Mouse (Mus musculus): ENCODE data around the gene Sspo. TPM values are rescaled to one million over a fixed set of nuclear protein-coding genes. Genes with fewer than 3 reads are reported as not detected.

The Sspo gene
- polyA plus RNA-seq, 1 experiment: not detected

DNA sequence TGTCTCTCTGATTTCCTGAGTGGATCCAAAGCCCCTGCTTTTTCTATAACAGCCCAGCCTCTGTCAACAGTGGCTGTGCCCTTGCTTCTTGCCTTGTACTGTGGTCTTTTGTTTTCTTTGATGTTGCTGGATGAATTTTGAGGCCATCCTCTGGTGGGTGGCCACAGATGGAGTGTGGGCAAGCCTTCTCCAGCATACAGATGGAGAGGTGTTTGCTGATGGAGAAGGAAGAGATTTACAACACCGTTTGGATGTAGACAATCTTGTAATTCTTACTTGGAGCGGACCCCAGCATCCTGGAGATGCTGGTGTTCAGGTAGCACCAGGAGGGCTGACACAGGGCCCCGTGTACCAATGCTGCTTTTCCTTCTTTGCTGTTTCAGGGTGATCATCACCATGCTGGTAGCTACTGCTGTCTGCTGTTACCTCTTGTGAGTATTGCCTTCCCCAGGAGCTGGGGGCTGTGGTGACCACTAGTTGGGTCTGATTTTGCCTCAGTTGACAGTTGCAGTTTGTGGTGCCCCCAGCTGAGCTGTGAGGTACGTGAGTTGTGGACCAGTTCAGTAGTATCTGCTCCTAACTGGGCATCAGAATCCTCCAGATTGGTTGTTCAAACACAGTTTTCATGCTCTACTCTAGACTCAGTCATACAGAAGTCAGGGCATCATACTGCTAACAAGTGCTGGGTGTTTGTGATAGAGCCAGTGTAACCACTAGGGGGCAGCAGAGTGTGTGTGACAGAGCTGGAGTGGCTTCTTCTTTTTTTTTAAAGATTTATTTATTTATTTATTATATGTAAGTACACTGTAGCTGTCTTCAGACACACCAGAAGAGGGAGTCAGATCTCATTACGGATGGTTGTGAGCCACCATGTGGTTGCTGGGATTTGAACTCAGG, 91.1 kb downstream of the Sspo start:
- TF ChIP-seq GATA1 (IDR thresholded peaks at IDR 0.05; ENCODE audit: low read length): no peak

DNA sequence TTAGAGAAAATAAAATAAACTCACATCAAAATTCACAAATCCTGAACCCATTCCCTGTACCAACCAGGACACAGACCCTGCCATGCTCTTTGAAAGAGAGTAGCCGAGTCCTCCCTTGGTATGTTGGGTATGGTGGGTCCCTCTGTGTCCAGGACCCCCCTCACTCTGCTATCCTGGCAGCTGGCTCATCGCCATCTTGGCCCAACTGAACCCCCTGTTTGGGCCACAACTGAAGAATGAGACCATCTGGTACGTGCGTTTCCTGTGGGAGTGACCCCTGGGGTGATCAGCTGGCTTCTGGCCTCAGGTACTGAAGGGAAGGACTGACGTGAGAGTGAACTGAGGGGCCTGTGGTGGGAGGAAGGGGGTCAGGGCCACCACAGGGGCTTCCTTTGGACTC, 91.8 kb downstream of the Sspo start:
- no peak for TF ChIP-seq GATA1 (IDR thresholded peaks at IDR 0.05; ENCODE audit: low read length)

DNA sequence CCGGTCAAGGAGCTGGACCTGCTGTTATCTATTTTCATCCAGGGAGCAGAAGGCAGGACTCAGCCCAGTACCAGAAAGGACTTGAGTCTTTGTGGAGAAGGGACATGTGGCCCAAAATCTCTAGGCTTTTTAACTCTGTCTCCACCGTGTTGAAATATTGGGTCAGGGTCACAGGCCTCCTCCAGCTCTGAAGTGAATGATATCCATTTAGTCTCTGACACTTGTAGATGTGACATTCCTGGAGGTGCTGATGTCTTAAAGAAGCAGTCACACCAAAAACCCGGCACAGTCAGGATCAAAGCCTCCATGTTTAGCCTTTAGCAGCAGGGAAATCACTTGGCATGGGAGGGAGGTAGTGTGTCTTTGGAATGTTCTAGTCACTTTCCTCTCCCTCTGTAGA, 92.7 kb downstream of the Sspo start:
- TF ChIP-seq GATA1 (IDR thresholded peaks at IDR 0.05; ENCODE audit: low read length): no peak

DNA sequence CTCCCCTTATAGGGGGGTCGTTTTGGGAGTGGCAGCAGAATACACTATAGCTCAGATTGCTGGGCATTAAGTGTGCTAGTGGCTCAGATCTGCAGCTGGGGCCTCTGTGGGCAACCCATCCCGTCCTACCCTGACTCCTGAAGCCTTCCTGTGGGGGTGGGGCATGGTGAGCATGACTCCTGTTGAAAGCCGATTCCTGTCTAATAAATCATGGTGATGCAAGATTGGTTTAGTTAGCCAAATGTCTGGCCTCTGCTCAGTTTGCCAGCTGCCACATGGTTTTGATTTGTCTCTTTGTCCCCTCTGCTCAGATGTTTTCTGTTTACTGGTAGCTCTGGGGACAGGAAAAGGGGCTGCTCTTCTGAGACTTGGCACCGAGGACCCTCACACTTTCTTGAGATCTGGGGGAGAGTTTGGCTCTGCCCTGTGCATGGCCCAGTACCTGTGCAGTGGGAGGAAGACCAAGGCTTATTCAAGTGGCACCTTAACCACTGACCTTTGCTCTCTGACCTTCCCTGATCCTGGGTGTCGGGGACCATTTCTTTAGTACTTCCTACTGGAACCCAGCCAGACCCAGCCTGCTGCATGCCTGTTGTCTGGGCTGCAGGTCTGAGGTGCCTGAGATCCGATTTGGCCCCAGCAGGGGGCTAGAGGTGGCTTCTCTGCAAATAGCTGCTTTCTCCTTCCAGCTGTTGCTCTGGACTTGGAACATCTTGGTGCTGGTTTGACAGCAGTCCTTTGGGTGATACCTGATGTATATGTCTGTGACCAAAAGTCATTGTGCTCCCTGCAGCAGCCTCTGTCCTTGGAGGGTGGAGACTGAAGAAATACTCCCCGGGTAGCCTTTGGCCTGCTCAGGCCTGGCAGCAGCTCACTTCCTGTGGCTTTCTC, 93.8 kb downstream of the Sspo start:
- TF ChIP-seq GATA1 (IDR thresholded peaks at IDR 0.05; ENCODE audit: low read length): no peak

DNA sequence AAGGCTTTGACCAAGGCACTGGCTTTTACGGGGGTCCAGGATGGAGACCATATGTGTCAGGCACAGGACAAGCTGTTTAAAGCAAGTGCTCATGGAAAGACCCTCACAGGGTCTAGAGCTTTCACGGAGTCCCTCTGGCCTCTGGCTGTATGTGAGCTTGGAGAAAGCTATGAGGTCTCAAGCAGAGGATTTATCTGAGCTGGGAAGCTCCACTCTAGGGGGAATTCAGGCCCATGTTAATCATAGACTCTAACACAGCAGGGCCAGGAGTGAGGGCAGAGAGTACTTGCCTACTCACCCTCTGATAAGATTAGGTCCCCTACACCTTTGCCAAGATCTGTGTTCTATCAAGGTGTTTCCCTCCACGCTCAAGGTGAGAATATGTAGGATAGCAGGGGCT, 94.6 kb downstream of the Sspo start:
- no peak for TF ChIP-seq GATA1 (IDR thresholded peaks at IDR 0.05; ENCODE audit: low read length)

DNA sequence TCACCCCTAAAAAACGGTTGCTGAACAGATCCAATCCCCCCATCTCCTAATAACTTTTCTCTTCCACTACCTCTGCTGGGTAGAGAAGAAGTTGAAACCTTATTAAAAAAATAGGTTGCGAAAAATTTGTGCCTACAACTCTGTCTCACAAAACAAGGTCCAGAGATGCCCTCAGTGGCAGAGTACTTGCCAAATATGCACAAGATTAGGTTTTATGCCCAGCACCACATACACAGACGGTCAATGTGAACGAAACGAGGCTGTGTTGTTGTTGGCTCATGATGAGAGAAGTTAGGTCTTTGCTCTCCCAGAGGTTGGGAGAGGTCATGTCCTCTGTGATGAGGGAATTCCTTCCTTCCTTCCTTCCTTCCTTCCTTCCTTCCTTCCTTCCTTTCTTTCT, 97.2 kb downstream of the Sspo start:
- TF ChIP-seq GATA1 (IDR thresholded peaks at IDR 0.05; ENCODE audit: low read length): no peak

DNA sequence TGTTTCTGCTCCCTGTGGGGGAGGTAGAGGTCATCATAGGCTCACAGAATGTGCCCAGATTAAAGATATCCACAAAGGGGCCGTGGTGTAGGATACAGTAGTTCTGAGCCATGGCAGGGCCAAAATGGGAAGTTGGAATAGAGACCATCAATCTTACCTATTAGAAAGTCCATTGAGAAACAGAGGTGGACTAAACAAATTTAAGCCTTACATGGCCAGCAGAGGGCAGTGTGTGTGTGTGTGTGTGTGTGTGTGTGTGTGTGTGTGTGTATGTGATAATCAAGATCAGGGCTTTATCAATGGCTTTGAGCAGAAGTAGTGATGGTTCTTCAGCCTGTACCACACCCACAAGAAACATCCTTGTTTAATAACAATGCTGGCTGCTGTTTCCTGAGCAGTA, 98.2 kb downstream of the Sspo start:
- no peak for TF ChIP-seq GATA1 (IDR thresholded peaks at IDR 0.05; ENCODE audit: low read length)

DNA sequence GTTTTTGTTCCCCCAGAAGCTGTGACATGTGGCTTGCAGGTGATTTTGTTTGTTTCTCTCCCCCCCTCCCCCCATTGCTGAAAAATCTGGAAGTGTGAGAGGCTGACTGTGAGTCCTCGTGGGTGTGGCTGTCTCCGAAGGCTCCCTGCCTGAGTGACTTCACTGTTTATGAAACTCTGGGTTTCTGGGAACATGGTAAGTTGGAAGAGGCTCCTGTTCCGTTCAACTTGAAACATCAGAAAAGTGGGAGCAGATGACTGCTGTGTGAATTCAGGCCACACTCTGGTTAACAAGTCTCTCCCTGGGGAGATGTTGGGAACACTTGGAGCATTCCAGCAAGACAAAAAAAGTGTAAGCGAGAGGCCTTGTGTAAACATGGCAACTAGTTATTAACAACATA, 98.8 kb downstream of the Sspo start:
- no peak for TF ChIP-seq GATA1 (IDR thresholded peaks at IDR 0.05; ENCODE audit: low read length)

DNA sequence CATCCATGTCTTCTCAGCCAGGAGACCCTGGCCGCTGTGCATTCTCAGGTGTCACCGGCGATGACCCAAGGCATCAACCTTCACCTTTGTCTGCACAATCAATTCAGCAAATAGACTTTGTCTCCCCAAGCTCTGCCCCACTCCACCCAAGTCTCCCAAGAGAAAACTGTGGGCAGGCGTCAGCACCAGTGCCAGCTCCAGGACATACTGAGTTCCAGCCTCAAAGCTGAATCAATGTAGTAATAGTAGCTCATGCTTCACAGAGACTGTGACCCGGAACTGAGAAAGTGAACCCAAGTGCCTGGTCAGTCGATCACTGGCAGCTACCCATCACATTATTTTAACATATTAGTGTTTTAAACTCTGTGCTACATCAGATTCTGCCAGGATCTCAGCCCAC, 100.3 kb downstream of the Sspo start:
- TF ChIP-seq GATA1 (IDR thresholded peaks at IDR 0.05; ENCODE audit: low read length): no peak

Other genes with a start within 250 kb of the Sspo start
- not detected in 2 replicates for gene Krba1, start 52.6 kb upstream of the Sspo start, polyA plus RNA-seq (2012)
- not detected in 2 replicates for gene Zfp467, start 2.4 kb upstream of the Sspo start, polyA plus RNA-seq (2012)
- gene Atp6v0e2, start 89.4 kb downstream of the Sspo start, polyA plus RNA-seq (2012): not detected in 2 replicates
- gene Lrrc61, start 106.6 kb downstream of the Sspo start, polyA plus RNA-seq (2012): not detected in 2 replicates
- not detected in 2 replicates for gene Rarres2, start 124.6 kb downstream of the Sspo start, polyA plus RNA-seq (2012)
- gene Gm45021, start 141.4 kb downstream of the Sspo start, polyA plus RNA-seq (2012): not detected in 2 replicates
- not detected in 2 replicates for gene Repin1, start 145.7 kb downstream of the Sspo start, polyA plus RNA-seq (2012)
- not detected in 2 replicates for gene Gm44965, start 145.7 kb downstream of the Sspo start, polyA plus RNA-seq (2012)
- not detected in 2 replicates for gene Zfp775, start 153.8 kb downstream of the Sspo start, polyA plus RNA-seq (2012)
- 0.02 TPM in 1 of 2 replicates, not detected in the other for gene AI854703, start 178.5 kb downstream of the Sspo start, polyA plus RNA-seq (2012)
- not detected in 2 replicates for gene Gimap8, start 199.0 kb downstream of the Sspo start, polyA plus RNA-seq (2012)
- 0.32 and 0.73 TPM in 2 replicates for gene Gimap9, start 227.9 kb downstream of the Sspo start, polyA plus RNA-seq (2012)
- gene Gimap4, start 236.3 kb downstream of the Sspo start, polyA plus RNA-seq (2012): not detected in 2 replicates